Mouse (Mus musculus): Measurements from ENCODE around the gene Irf6. TPM values are rescaled to one million over a fixed set of nuclear protein-coding genes. Genes with fewer than 3 reads are reported as not detected.

Irf6 gene
- total RNA-seq, 2 experiments from 2014 or later = 1.2 to 1.3 TPM

- DNase-seq = no peak
These were observed 47.9 kb downstream of the Irf6 start for GRCm38 (mm10) chr1:193200640-193201382.

- peak; percentile 36 for DNase-seq
These were observed 48.5 kb downstream of the Irf6 start, which contains the start of gene Traf3ip3 for GRCm38 (mm10) chr1:193201383-193201778. Traf3ip3 (minus strand) TSS chr1:193201703.

GRCm38 (mm10) chr1:193203821-193204220, 50.9 kb downstream of the Irf6 start:
- no peak for DNase-seq

GRCm38 (mm10) chr1:193205431-193205830, 52.5 kb downstream of the Irf6 start:
- no peak for DNase-seq

- no peak for DNase-seq
These were observed 54.6 kb downstream of the Irf6 start, which contains the start of gene Lamb3 for GRCm38 (mm10) chr1:193207503-193207902. Lamb3 (plus strand) TSS chr1:193207699.

- no peak for DNase-seq
These were observed 55.3 kb downstream of the Irf6 start for GRCm38 (mm10) chr1:193208178-193208577.

GRCm38 (mm10) chr1:193211371-193211770, 58.5 kb downstream of the Irf6 start:
- no peak for DNase-seq

GRCm38 (mm10) chr1:193214053-193214452, 61.1 kb downstream of the Irf6 start:
- no peak for DNase-seq

GRCm38 (mm10) chr1:193216000-193216399, 63.1 kb downstream of the Irf6 start:
- no peak for DNase-seq

- DNase-seq = no peak
These were observed 67.5 kb downstream of the Irf6 start for GRCm38 (mm10) chr1:193220408-193220807.

Other genes starting within 250 kb of the Irf6 start
- under 1 TPM; 0.08 to 0.20 TPM for gene Syt14, start 117.3 kb upstream of the Irf6 start, total RNA-seq (2021)
- 10 to 100 TPM in 1 of 2 experiments, 1 to 10 TPM in 1; 6.2 to 10.0 TPM for gene Diexf, start 22.8 kb upstream of the Irf6 start, total RNA-seq (2021)
- gene A130010J15Rik, start 14.9 kb downstream of the Irf6 start, total RNA-seq (2021) = 1 to 10 TPM; 2.3 to 3.1 TPM
- gene Traf3ip3, start 48.6 kb downstream of the Irf6 start, total RNA-seq (2021) = 1 to 10 TPM; 2.1 to 3.3 TPM
- gene Lamb3, start 54.6 kb downstream of the Irf6 start, total RNA-seq (2021) = 1 to 10 TPM; 2.0 to 2.7 TPM
- 1 to 10 TPM; 6.3 to 7.9 TPM for gene Hsd11b1, start 111.0 kb downstream of the Irf6 start, total RNA-seq (2021)
- 10 to 100 TPM; 14.8 to 47.8 TPM for gene G0s2, start 120.1 kb downstream of the Irf6 start, total RNA-seq (2021)
- gene Camk1g, start 217.2 kb downstream of the Irf6 start, total RNA-seq (2021) = under 1 TPM in 1 of 2 experiments, not detected in 1; 0.18 TPM